Mouse (Mus musculus) liver, embryonic 18 days (tissue): Measurements from ENCODE around the gene Gtpbp4. TPM values are rescaled to one million over a fixed set of nuclear protein-coding genes. Genes with fewer than 3 reads are reported as not detected.

ENCODE experiments used
- polyA plus RNA-seq: library from polyadenylated mRNA; depleted of rRNA; stranded (reverse); fragments of >200 nt; gene quantifications from 2 replicates; pipeline ENCODE4 v1.2.3, GENCODE M21; 2012; rRNA removed

Gene Gtpbp4
- 12.7 and 13.1 TPM in 2 replicates for polyA plus RNA-seq

DNA sequence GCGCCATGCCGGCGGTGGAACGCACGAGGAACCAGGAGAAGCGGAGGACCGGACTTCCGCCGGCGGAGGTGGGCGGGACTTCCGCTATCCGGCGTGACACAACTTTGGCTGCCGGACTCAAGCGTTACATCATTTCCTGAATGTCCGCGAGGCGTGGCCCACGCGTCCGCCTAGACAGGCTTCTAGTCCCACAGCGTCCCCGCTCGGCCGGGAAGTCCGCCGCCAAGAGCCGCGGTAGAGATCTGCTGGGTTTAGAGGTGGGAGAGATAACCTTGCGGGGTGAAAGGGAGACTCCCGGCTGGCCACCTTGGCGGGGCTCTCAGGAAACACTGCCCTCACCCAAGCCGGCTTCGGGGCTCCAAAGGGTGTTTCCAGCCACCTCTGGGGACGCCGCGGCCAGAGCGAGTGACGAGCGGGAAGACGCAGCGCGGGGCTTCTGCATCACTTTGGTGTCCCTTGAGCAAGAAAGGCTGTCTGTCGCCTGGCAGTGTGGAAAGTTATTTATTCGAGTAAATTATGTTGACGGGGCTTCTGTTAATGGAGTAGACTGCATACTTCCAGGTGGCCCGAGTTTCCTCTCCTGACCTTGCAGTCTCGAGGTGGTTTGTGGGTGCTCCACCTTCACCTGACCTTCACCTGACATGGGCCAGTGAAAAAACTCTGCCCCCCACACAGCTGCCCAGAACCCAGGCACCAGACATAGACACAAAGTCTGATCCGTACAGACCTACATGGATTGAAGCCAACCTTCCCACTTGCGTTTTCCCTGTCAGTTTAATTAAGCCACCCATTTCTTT, at the start of gene Gtpbp4:
Gtpbp4 (minus strand) TSS at position 94 of the 797 bp plus-strand sequence.

DNA sequence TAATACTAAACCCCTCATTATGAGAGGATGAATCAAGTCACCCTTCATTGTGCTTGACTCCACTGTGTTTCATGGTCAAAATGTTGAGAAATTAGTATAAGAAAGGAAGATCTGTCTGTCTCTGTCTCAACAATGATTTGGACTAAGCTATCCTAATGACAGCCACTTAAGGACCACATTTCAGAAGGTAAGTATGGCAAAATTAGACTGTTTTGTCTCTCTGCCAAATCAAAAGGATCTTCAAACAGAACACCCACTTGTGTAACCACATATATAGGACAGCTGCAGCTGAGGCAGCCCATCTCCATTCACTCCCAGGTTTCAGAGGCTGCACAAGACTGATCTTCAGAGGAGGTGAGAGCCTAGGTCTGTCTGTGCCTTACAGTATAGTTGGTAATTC, 43.3 kb downstream of the Gtpbp4 start, which contains the start of gene Idi2:
Idi2 (plus strand) TSS at position 301 of the 400 bp plus-strand sequence.

DNA sequence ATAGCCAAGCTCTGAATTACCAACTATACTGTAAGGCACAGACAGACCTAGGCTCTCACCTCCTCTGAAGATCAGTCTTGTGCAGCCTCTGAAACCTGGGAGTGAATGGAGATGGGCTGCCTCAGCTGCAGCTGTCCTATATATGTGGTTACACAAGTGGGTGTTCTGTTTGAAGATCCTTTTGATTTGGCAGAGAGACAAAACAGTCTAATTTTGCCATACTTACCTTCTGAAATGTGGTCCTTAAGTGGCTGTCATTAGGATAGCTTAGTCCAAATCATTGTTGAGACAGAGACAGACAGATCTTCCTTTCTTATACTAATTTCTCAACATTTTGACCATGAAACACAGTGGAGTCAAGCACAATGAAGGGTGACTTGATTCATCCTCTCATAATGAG, 47.8 kb downstream of the Gtpbp4 start, which contains the start of gene Gm9745:
Gm9745 (minus strand) TSS at position 101 of the 400 bp plus-strand sequence.

Other genes starting within 250 kb of the Gtpbp4 start
- gene Wdr37, start 124.2 kb downstream of the Gtpbp4 start, polyA plus RNA-seq, result 4.2 and 4.7 TPM in 2 replicates
- gene Idi1, start 110.6 kb downstream of the Gtpbp4 start, polyA plus RNA-seq, result 57.2 and 60.3 TPM in 2 replicates
- not detected in 2 replicates for gene Gm9745, start 47.9 kb downstream of the Gtpbp4 start, polyA plus RNA-seq
- not detected in 2 replicates for gene Idi2, start 43.2 kb downstream of the Gtpbp4 start, polyA plus RNA-seq
- gene Larp4b, start 97.8 kb upstream of the Gtpbp4 start, polyA plus RNA-seq, result 13.5 and 16.1 TPM in 2 replicates